Mouse (Mus musculus) lung, postnatal 0 days (tissue): ENCODE results near the gene Slc4a4.

ENCODE experiments used
- CTCF ChIP-seq: IDR thresholded peaks from 2 replicates; pipeline ENCODE4 v1.5.1; 2016; ENCODE audit warnings: antibody characterized with exemption, mild to moderate bottlenecking
- EP300 ChIP-seq: IDR thresholded peaks from 2 replicates; pipeline ENCODE4 v1.6.1; 2016; ENCODE audit warnings: antibody characterized with exemption, mild to moderate bottlenecking, control low read depth

- TF ChIP-seq CTCF, result no peak
- TF ChIP-seq EP300, result no peak
Measured at GRCm38 (mm10) chr5:89071957-89072356, 185.3 kb downstream of the Slc4a4 start.
